In the genomic region with DNA sequence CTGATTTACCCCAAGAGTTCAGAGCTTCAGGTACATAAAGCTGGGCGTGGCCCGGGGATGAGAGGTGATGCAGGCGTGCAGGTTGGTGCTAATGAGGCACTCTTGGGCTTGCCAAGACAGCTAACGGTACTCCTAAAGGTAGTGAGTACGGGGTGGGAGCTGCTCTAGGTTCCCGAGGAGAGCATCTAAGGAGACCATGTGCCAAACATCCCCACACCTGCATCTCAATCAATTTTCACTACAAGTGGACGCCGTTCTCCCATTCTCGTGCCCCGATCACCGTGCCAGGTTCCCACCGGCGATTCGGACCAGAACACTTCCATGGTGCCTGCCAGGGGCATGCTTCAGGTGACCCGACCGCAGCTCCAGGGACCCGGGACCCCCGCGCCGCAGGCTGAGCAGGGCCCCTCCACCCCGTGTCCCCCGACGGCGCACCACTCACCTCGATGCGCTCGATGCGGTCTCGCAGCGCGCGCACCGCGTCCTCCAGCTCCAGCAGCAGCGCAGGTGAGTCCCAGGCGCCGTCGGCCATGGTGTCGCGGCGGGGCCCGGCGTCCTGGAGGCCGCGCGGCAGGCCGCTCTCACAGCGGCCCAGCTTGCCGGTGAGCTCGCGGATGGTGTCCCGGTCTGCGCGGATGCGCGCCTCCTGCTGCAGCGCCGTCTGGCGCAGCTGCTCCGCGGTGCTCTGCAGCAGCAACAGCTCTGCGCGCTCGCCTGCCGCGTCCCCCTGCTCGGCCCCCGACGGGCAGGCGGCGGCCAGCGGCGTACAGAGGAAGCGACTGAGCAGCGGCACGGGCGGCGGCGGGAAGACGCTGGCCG, we compare ENCODE assay signal across 8 mouse cellular contexts. TPM values are rescaled to one million over a fixed set of nuclear protein-coding genes. Genes with fewer than 3 reads are reported as not detected.
A peak's percentile ranks its signal among the peaks of the same experiment; 100 is the strongest.
DNase-seq lines count a peak whose midpoint lies in the region; ATAC-seq and TF ChIP-seq lines count a peak whose summit lies in the region.

No protein-coding gene starts in this region.

- no peaks in the 10 kb centered on the region for H3K36me3 ChIP-seq in C2C12 (ENCODE audit: control insufficient read depth, insufficient read depth)
- H3K36me3 ChIP-seq in embryonic facial prominence, embryonic 13.5 days, result no peaks in the 10 kb centered on the region
- no peaks in the 10 kb centered on the region for H3K36me3 ChIP-seq in hindbrain, postnatal 0 days (ENCODE audit: insufficient read depth, low read length)
- no peaks in the 10 kb centered on the region for H3K36me3 ChIP-seq in midbrain, embryonic 11.5 days (ENCODE audit: control insufficient read depth, insufficient read depth, low read length)

- peak; percentile 46; the same call in 1 of the 2 replicates for ATAC-seq in embryonic facial prominence, embryonic 13.5 days (ENCODE audit: insufficient number of reproducible peaks, insufficient read depth, low FRiP score, low TSS enrichment, low read depth)
- peak; percentile 58 for ATAC-seq in hindbrain, postnatal 0 days
- ATAC-seq in midbrain, embryonic 11.5 days (ENCODE audit: low FRiP score), result peak; percentile 48

- peak; percentile 67 for DNase-seq in embryo, embryonic 11 days
- no peak for DNase-seq in embryo, embryonic 10.5 days (ENCODE audit: low spot score)
- peak; percentile 65 for DNase-seq in hindbrain, postnatal 0 days (ENCODE audit: low spot score)
- DNase-seq in midbrain, embryonic 11.5 days (ENCODE audit: low spot score, missing footprints), result peak; percentile 93
- DNase-seq in gastrocnemius, adult 18-20 months (ENCODE audit: low spot score), result no peak
- DNase-seq in testis, postnatal 14 days (ENCODE audit: low spot score), result no peak

- no peaks in the 10 kb centered on the region for H3K9me3 ChIP-seq in embryonic facial prominence, embryonic 13.5 days
- no peaks in the 10 kb centered on the region for H3K9me3 ChIP-seq in hindbrain, postnatal 0 days (ENCODE audit: low read length)
- no peaks in the 10 kb centered on the region for H3K9me3 ChIP-seq in midbrain, embryonic 11.5 days (ENCODE audit: control insufficient read depth, low read length)

- peak overlapping the region; percentile 76 for H3K9ac ChIP-seq in embryonic facial prominence, embryonic 13.5 days
- peak overlapping the region; percentile 89 for H3K9ac ChIP-seq in hindbrain, postnatal 0 days (replicated peaks; ENCODE audit: low read length)
- H3K9ac ChIP-seq in midbrain, embryonic 11.5 days (ENCODE audit: low read length), result peak overlapping the region; percentile 64

- no peaks in the 10 kb centered on the region for H3K27me3 ChIP-seq in C2C12 (ENCODE audit: control insufficient read depth, insufficient read depth, insufficient read length)
- peaks cover 84% of the 10 kb centered on the region for H3K27me3 ChIP-seq in embryonic facial prominence, embryonic 13.5 days
- H3K27me3 ChIP-seq in hindbrain, postnatal 0 days (ENCODE audit: insufficient read depth, low read length), result no peaks in the 10 kb centered on the region
- H3K27me3 ChIP-seq in midbrain, embryonic 11.5 days (ENCODE audit: control insufficient read depth, insufficient read depth, low read length), result peaks cover 56% of the 10 kb centered on the region

- H3K79me2 ChIP-seq in C2C12 (ENCODE audit: control insufficient read depth, insufficient read depth), result peaks cover 34% of the 10 kb centered on the region

- TF ChIP-seq CTCF in C2C12 (IDR thresholded peaks at IDR 0.05; ENCODE audit: control insufficient read depth, insufficient read depth, insufficient read length), result peak; percentile 82
- TF ChIP-seq CTCF in hindbrain, postnatal 0 days (IDR thresholded peaks at IDR 0.05; ENCODE audit: low read depth), result no peak

- H3K27ac ChIP-seq in embryonic facial prominence, embryonic 13.5 days, result no peak overlapping the region
- peak overlapping the region; percentile 84 for H3K27ac ChIP-seq in hindbrain, postnatal 0 days
- no peak overlapping the region; the same call in 1 of the 2 replicates for H3K27ac ChIP-seq in midbrain, embryonic 11.5 days (ENCODE audit: low read depth, low read length)

- H3K4me2 ChIP-seq in embryonic facial prominence, embryonic 13.5 days, result peak overlapping the region; percentile 90
- H3K4me2 ChIP-seq in hindbrain, postnatal 0 days (ENCODE audit: low read depth, low read length), result peak overlapping the region; percentile 73
- peak overlapping the region; percentile 77 for H3K4me2 ChIP-seq in midbrain, embryonic 11.5 days

- H3K79me3 ChIP-seq in C2C12 (ENCODE audit: low read depth), result no peaks in the 10 kb centered on the region

- WGBS in embryonic facial prominence, embryonic 13.5 days, result 5% methylated on average over 81 of the region's 81 CpGs
- WGBS in hindbrain, postnatal 0 days, result 4% methylated on average over 75 of the region's 81 CpGs
- WGBS in midbrain, embryonic 11.5 days, result 5% methylated on average over 81 of the region's 81 CpGs

- H3ac ChIP-seq in C2C12 (ENCODE audit: control insufficient read depth, insufficient read length, low read depth), result peak overlapping the region; percentile 75

- peak overlapping the region; percentile 51 for H3K4me3 ChIP-seq in C2C12 (ENCODE audit: insufficient read depth, poor library complexity, severe bottlenecking)
- H3K4me3 ChIP-seq in embryonic facial prominence, embryonic 13.5 days, result peak overlapping the region; percentile 65
- H3K4me3 ChIP-seq in hindbrain, postnatal 0 days (ENCODE audit: low read length), result peak overlapping the region; percentile 69
- peak overlapping the region; percentile 53 for H3K4me3 ChIP-seq in midbrain, embryonic 11.5 days (ENCODE audit: low read depth, low read length)

- peaks cover 16% of the 10 kb centered on the region for H3K4me1 ChIP-seq in embryonic facial prominence, embryonic 13.5 days
- H3K4me1 ChIP-seq in hindbrain, postnatal 0 days (ENCODE audit: insufficient read depth, low read length), result peaks cover 8% of the 10 kb centered on the region; the same call in 1 of the 2 replicates
- H3K4me1 ChIP-seq in midbrain, embryonic 11.5 days (ENCODE audit: control insufficient read depth, insufficient read depth, low read length), result peaks cover 13% of the 10 kb centered on the region

TF ChIP-seq in C2C12, 6 proteins besides CTCF, POLR2A, EP300 and RAD21:
- no peak for TF ChIP-seq FOSL1 (IDR thresholded peaks at IDR 0.05; ENCODE audit: insufficient read depth, low read length, poor library complexity, severe bottlenecking)
- no peak for TF ChIP-seq MYOG (IDR thresholded peaks at IDR 0.05; ENCODE audit: control insufficient read depth, extremely low read depth, insufficient read length)
- no peak for TF ChIP-seq CEBPB (IDR thresholded peaks at IDR 0.05; ENCODE audit: low read depth)
- no peak for TF ChIP-seq MAX (IDR thresholded peaks at IDR 0.05)
- no peak for TF ChIP-seq USF1 (IDR thresholded peaks at IDR 0.05; ENCODE audit: low read depth)
- TF ChIP-seq MYOD1 (IDR thresholded peaks at IDR 0.05; ENCODE audit: control insufficient read depth, insufficient read length, low read depth), result no peak

RNA-seq across cellular contexts. Expression of a gene that starts 0.8 kb away (rescaled TPM):
- polyA plus RNA-seq in C2C12 (2012; fragmentation: generic; extraction: Trizol), result 26.6 TPM
- 4.7 and 5.4 TPM in 2 replicates for polyA plus RNA-seq in embryonic facial prominence, embryonic 13.5 days (2015; fragmentation: Nextera tagmentation; extraction: Ambion mirVana)
- 226 and 245 TPM in 2 replicates for total RNA-seq in hindbrain, postnatal 0 days (2014; rRNA removed)
- 59.9 and 68.5 TPM in 2 replicates for polyA plus RNA-seq in hindbrain, postnatal 0 days (2015; fragmentation: Nextera tagmentation; extraction: Ambion mirVana)
- polyA plus RNA-seq in midbrain, embryonic 11.5 days (2014; fragmentation: Nextera tagmentation; extraction: Ambion mirVana), result 1.3 and 2.1 TPM in 2 replicates
- total RNA-seq in gastrocnemius, adult 18-20 months (2021), result under 1 TPM; 0.50 to 0.76 TPM

RNA-seq across cellular contexts. Expression of a gene that starts 26.1 kb away (rescaled TPM):
- polyA plus RNA-seq in C2C12 (2012; fragmentation: generic; extraction: Trizol), result 48.9 TPM
- 69.2 and 74.4 TPM in 2 replicates for polyA plus RNA-seq in embryonic facial prominence, embryonic 13.5 days (2015; fragmentation: Nextera tagmentation; extraction: Ambion mirVana)
- total RNA-seq in hindbrain, postnatal 0 days (2014; rRNA removed), result 42.7 and 50.3 TPM in 2 replicates
- 54.0 and 56.7 TPM in 2 replicates for polyA plus RNA-seq in hindbrain, postnatal 0 days (2015; fragmentation: Nextera tagmentation; extraction: Ambion mirVana)
- polyA plus RNA-seq in midbrain, embryonic 11.5 days (2014; fragmentation: Nextera tagmentation; extraction: Ambion mirVana), result 62.9 and 72.1 TPM in 2 replicates
- total RNA-seq in gastrocnemius, adult 18-20 months (2021), result 1 to 10 TPM; 5.7 to 6.5 TPM

RNA-seq across cellular contexts. Expression of a gene that starts 30.3 kb away (rescaled TPM):
- polyA plus RNA-seq in C2C12 (2012; fragmentation: generic; extraction: Trizol), result not detected
- polyA plus RNA-seq in embryonic facial prominence, embryonic 13.5 days (2015; fragmentation: Nextera tagmentation; extraction: Ambion mirVana), result 0.32 and 0.39 TPM in 2 replicates
- total RNA-seq in hindbrain, postnatal 0 days (2014; rRNA removed), result 5.4 and 12.6 TPM in 2 replicates
- polyA plus RNA-seq in hindbrain, postnatal 0 days (2015; fragmentation: Nextera tagmentation; extraction: Ambion mirVana), result 2.4 and 2.7 TPM in 2 replicates
- polyA plus RNA-seq in midbrain, embryonic 11.5 days (2014; fragmentation: Nextera tagmentation; extraction: Ambion mirVana), result 0.86 TPM in 1 of 2 replicates, not detected in the other
- under 1 TPM in 1 of 2 experiments, not detected in 1; 0.55 TPM for total RNA-seq in gastrocnemius, adult 18-20 months (2021)

RNA-seq across cellular contexts. Expression of a gene that starts 30.7 kb away (rescaled TPM):
- polyA plus RNA-seq in C2C12 (2012; fragmentation: generic; extraction: Trizol), result 68.3 TPM
- polyA plus RNA-seq in embryonic facial prominence, embryonic 13.5 days (2015; fragmentation: Nextera tagmentation; extraction: Ambion mirVana), result 54.7 and 56.7 TPM in 2 replicates
- total RNA-seq in hindbrain, postnatal 0 days (2014; rRNA removed), result 92.4 and 107 TPM in 2 replicates
- 51.6 and 56.6 TPM in 2 replicates for polyA plus RNA-seq in hindbrain, postnatal 0 days (2015; fragmentation: Nextera tagmentation; extraction: Ambion mirVana)
- 17.1 and 18.8 TPM in 2 replicates for polyA plus RNA-seq in midbrain, embryonic 11.5 days (2014; fragmentation: Nextera tagmentation; extraction: Ambion mirVana)
- 1 to 10 TPM; 7.0 to 7.8 TPM for total RNA-seq in gastrocnemius, adult 18-20 months (2021)

Comparison
In these comparisons a context has a peak if more than half of its experiments do, and no peak if none do; other contexts are left out.
1. DNase-seq: peak in embryo, embryonic 11 days (single experiment), hindbrain, postnatal 0 days (single experiment) and midbrain, embryonic 11.5 days (single experiment); none in embryo, embryonic 10.5 days (single experiment), gastrocnemius, adult 18-20 months (single experiment) and testis, postnatal 14 days (single experiment).
2. Peak in every context shown above with its lines, with median percentiles within 50 percentile points of each other: H3K4me3 ChIP-seq, ATAC-seq, H3K4me2 ChIP-seq and H3K9ac ChIP-seq.